Mouse (Mus musculus): ENCODE measurements at regions not wholly inside any gene's neighbourhood (a gene's known extent, or its start where the extent isn't known, plus 50 kb on each side); places are given as distances from the start of the nearest gene placed in this dataset.
A peak's percentile ranks its signal among the peaks of the same experiment; 100 is the strongest.
"Not testable (repeated sequence)": the region's sequence is repeated elsewhere in the genome, so short reads cannot be mapped to it uniquely, and the experiment has no call there.

DNA sequence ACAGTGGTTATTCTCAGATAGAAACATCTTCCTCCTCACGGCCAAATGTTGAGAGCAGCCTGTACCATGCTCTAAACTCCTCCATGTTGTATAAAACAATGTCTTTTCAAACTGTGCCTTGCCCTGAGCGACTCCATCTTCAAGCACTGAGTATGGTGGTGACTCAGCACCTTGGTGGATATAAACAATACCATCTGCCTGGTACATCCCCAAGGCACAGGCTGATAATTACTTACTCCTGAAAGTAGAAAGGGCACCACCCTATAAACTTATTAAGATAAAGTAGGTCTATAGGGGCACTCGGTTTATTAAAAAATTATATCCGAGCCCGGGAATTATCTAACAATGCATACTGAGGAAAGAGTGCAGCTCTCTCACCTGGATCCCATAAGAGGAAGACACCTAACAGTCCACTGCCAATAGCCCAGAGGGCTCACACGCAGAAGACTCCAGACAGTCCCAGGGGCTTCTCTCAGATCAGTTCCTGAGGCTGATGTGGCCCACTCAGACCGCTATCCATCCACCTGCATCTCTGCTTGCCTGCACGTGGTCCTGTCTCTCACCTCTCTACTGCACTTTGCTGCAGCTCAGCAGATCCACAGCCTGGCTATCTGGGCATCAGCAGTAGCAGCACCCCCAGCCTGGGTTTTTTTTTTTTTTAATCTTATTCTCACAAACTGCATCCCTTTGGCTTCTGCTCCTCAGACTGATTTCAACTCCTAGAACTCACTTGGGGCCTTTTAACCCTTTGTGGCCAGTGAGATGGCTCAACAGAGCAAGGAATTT is 109.7 kb upstream of the Dlg1 start:
- DNase-seq: no peak

DNA sequence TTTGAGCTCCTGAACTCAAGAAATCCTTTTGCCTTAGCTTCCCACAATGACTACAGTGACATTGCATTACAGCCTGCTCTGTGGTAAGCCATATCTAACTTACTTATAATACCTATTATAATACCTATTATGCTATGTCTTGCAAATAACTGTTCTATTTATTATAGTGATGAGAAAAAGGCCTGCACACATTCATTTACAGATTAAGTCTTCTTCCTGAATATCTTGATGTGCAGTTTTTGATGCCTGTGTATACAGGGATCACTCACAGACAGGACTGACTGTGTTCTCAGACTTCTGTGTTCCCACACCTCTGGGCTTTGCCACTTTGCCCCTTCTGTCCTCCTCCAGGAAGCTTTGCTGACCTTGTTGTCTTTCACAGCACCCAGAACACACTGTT is 102.8 kb upstream of the Dlg1 start:
- DNase-seq: no peak

DNA sequence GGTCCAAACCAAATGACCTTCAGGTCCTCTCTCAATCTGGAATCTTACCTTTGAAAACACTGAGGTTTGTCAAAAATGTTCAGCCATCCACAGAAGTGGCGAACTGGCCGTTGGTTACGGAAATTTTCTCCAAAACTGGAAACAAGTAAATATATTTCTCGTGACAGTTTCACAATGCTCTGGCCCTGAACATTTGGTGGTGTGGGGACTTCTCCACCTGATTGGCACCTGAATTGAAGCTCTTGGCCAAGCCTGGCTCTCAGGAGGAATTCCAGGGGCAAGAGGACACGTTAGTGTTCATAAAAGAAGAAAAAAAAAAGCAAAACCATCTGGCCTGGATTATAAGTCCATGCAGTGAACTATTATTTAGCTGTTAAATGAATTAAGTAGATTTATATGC is 98.3 kb upstream of the Dlg1 start:
- peak; percentile 25 for DNase-seq

DNA sequence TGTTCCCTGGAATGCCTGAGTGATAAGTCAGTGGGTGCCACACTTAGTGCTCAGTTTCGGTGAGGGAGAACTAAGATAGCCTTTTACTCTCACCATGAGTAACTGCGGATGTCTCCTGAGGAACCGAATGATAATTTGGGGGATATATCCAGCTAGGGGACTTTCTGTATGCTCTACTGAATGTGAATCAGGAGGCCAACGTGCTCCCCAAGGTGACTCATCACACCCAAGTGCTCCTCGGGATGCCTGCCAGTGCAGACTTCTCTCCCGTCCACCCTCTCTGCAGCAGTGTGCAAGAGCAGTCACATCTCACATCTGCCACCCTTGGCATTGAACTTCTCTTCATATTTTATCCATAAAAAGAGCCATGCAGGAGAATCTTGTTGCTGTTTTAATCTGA is 94.9 kb upstream of the Dlg1 start:
- peak; percentile 25 for DNase-seq

DNA sequence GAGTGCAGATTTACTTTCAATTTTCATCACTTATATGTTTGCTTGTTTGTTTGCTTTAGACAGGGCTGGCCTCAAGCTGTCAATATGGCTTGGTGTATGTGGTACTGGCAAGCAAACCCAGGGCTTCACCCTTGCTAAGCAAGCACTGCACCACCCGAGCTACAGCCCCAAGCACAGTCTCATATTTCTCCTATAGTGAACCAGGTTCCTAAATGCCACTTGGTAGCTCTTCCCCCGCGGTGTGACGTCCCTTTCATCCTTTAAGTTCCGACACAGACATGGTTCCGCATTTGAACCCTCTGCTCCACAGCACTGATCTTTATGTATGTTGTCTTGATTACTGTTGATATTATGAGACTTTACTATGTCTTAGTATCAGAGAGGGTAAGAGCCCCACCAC is 93.4 kb upstream of the Dlg1 start:
- no peak for DNase-seq

DNA sequence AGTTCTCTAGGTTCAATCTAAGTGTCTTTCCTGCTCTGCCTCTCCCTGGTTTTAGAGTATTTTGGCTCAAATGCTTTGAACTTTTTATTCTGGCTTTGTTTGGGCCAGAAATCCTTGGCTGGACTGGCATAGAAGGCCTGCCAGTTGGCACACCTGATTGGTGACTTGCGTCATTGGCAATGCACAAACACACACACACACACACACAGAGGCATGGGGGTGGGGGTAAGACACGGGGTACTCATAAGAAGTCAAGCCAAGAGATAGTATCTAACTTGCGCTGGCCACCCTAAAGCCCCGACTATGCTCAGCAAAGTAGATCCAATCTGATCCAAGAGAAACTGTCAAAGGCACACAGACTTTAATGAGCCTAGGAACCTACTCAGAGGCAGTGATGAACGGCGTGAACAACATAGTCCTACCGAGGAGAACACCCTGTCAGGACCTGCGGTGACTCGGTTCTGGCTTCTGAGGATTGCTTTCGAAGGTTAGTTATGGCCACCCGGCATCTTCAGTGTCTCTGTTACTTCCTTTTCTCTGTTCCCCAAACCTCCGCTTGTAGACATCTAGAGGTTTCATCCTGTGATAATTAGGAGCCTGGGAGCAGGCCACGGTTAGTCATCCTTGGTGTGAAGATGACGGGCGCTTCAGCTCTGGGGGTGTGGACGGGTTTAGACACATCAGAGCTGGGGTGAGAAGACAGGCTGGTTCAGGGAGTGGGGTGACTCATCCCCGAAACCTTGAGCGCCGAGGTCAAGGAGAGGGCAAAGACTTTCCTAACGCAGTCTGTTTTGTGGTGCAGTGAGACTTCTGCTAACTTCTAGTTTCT is 92.7 kb upstream of the Dlg1 start:
- peak; percentile 88 for DNase-seq

DNA sequence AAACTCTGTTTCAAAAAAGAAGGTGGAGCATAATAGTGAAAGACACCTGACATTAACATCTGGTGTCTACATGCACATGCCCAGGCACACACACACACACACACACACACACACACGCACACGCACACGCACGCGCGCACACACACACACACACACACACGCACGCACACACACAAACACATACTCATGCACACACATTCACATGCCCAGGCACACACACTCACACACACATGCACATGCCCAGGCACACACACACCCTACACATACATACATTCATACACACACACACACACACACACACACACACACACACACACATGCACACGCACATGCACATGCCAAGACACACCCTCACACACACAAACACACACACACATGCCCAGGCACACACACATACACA is 89.4 kb upstream of the Dlg1 start:
- not testable (repeated sequence) for DNase-seq

DNA sequence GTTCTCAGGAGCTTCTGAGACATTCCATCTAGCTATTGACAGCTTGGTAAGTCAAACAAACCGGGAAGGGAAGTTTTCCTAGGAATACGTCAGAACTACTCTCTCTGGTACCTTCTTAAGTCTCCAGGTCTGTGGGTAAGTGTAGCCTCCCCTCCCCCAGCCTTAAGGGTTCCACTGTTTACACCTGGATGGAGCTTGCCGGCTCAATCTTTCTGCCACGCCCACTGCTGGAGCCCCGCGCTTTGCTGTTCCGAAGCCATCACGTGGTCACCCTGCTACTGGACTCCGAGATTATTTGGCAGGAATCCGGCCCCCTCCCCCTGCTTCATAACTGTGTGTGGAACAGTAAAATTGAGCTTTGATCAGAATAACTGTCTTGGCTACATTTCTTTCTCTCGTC is 87.6 kb upstream of the Dlg1 start:
- not testable (repeated sequence) for DNase-seq

DNA sequence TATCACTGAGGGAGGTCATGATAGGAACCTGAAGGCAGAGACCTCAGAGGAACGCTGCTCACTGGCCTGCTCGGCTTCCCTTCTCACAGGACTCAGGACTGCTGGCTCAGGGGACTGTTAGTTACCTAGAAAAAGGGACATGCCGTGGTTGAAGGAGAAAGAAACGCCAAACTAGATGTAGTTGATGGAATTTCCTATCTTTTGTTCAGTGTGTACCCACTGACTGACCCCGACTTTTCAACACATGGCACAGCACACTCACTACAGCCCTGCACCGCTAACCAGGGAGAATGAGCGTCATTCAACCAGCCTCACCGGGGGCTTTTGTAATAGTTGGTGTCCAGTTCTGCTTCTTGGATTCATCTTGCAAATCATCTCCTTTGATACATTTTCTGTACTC is 86.8 kb upstream of the Dlg1 start:
- no peak for DNase-seq

DNA sequence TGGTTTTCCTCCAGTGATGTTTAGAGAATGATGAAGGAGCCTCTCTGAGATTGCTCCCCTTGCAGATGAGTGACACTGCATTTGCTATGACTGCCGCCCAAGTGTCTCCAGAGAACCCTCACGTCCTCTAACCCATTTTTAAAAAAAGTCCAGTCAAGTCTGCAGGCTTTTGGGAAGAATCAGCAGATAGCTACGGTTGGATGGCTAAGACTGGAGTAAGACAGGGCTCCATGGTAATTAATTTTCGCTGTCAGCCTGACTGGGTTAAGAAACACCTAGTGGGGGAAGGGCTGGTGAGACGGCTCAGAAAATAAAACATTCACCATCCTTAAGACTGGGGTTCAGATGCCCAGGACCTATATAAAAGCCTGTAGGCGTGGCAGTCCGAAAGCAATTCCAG is 85.9 kb upstream of the Dlg1 start:
- DNase-seq: no peak

DNA sequence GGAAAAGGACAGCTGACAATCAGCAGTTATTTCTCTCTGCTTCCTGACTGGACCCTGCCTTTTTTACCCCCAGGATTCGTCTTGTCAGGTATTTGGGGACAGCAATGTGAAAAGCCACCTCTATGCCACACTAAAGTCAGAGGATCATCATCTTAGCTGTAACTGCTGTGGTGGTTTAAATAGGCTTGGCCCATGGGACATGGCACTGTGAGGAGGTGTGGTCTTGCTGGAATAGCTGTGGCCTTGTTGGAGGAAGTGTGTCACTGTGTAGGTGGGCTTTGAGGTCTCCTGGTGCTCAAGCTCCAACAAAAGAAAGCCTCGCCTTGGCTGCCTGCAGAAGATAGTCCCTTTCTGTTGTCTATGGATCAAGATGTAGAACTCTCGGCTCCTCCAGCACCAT is 83.9 kb upstream of the Dlg1 start:
- DNase-seq: no peak

DNA sequence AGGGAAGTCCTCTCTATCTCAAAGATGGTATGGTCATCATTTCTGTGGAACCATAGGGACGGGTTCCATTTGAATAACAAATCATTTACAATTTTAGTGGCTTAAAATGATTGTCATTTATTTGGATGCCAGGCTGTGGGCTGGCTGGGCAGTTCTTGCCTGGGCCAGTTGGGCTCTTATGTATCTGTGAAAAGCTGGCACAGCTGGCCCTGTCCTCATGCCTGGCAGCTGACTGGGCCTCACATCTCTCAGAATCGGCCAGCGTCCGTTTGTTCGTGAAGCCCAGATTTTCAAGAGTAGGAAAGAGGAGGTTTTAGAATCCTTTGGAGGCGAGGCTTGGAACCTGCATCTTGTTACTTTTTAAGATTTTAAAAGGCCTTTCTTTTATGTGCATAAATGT is 82.5 kb upstream of the Dlg1 start:
- DNase-seq: no peak

DNA sequence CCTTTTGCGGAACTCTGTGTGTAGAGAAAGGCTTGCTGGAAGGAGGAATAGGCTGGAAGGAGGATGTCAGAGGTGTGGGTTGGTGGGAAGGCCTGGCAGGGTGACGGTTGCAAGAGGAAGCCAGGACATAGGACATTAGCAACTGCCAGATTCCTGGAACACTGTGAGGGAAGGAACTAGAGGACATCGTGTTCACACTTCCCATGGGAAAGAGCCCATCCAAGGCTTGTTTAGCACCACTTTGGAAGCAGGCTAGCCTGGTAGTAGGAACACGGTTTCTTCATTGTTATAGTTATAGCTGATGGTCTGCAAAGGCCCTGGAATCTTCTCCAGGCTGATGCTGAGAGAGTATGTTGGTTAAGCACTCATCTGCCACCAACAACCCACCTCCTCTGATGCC is 80.4 kb upstream of the Dlg1 start:
- no peak for DNase-seq

DNA sequence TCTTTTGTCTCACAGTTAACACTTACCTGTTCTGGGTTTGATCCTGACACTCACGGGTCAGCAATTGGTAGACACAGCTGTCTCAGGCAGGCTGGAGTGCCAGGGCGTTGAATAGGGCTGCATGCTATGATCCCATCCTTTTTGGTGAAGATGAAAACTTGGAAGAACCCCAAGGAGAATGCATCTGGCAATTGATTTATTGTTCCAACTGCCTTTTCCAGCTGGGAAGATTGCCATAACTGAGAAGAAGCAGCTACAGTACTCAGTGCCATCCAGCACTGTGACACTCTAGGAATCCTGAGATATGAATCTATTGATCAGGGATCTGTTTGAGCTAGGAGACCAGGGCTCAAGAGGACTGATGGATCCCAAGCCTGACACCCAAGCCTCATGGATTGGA is 79.6 kb upstream of the Dlg1 start:
- DNase-seq: peak; percentile 33

DNA sequence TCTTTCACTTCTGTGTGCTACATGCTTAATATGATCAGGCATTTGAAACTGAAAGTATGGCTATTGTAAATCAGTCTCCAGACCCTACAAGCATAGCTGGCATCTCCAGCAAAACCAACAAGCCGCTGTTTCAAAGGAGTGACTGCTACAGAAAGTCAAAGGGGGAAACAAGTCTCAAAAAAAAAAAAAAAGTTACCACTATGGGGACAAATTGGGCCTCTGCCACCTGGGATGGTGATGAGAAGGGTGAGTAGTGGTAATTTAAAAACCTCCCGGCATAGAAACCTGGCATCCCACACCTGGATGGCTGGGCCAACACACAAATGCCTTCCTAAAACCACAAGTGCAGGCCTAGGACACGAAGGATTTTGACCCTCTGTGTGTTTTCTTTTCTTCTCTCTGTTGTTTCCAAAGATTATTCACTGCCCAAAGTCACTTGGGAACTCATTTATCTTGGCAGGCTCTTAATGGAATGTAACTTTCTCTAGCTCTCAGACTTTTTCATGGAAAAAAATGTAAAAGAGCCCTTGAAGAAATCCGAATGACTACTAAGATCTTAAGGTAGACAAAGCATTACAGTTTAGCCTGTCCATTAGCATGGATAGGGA is 78.9 kb upstream of the Dlg1 start:
- no peak for DNase-seq

DNA sequence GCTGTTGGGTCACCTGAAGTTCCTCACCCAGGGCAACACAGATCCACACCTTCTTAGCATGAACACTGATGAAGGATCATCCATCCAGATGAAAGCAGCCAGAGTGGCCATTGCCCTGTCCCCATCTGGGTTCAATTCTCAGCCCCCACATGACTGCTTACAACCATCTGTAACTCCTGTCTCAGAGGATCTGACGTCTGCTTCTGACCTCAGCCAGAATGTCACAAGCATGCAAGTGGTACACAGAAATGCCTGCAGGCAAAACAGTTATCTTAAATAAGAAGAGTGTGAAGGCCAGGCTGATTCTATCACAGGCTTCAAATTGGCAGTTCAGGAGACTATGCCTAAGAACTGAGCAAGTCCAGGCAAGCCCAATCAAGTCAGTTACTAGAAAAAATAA is 76.2 kb upstream of the Dlg1 start:
- no peak for DNase-seq

DNA sequence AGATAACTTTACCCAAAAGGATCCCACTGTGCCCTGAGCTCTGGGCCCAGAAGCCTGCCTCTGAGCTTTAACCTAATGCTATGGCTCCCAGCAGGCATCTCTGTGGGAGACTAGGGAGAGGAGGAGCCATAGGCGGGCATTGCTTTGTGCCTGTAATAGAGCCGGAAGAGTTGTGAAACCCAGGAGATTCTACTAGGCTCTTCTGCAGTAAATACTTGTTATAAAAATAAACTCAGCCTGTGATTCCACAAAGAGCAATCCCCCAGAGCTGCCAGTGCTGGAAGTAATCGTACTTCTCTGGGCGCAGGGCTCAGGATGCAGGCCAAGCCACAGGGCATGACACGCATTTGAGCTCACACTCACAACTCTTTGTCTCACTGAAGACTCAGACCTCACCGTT is 73.7 kb upstream of the Dlg1 start:
- DNase-seq: no peak

DNA sequence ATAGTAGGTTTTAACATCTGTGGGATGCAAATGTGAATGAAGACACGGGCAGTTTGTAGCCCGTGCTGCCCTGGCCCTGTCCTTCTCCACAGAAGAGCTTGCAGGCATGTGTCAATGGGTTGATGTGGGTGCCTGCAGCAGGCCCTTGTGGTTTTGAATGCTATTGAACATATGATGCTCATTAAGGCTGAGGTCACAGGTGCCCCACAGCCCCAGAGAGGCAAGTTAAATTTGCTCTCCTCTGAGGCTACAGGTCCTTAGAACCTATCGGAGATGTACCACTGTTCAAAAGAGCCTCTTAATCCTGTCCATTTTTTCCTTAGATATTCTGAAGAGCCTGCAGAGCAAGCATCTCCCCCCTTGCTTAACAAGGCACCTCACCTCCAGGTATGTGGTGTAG is 71.7 kb upstream of the Dlg1 start:
- no peak for DNase-seq

DNA sequence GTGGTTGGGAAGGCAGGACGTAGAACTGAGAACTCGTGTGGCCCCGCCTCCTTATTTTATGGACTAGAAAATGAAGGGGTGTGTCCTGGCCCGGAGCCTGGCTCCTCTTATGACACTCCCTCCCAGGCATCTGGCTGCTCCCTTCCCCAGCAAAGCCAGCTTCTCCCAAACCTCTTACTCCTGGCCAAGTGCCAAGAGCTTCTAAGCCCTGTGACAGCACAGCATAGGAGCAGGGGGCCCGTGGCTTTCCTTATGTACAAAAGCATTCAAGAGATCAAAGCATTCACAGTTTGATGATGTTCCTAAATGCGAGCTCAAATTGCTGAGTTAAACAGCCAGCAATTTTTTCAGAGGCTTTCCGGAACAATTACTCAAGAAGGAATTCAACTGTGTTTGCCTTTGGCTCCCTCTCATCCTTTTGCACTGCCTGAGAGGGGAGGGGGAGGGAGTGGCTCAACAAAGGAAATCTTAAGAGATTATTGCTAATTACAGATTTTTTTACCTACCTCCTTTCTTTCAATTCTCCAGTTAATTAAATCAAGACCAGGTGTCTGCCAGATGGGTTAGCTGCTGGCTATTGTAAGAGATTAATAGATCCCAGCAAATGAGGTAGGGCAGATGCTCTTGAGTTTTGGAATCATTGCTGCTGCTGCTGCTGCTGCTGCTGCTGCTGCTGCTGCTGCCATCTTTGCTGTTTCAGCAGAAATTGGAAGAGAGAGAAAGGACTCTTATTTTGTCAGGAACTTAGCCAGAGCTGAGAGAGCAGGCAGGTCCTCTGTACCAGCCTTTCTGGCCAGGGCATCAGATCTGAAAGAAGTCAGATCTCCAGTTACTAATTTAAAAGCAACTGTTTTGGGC is 71.0 kb upstream of the Dlg1 start:
- peak; percentile 63 for DNase-seq

DNA sequence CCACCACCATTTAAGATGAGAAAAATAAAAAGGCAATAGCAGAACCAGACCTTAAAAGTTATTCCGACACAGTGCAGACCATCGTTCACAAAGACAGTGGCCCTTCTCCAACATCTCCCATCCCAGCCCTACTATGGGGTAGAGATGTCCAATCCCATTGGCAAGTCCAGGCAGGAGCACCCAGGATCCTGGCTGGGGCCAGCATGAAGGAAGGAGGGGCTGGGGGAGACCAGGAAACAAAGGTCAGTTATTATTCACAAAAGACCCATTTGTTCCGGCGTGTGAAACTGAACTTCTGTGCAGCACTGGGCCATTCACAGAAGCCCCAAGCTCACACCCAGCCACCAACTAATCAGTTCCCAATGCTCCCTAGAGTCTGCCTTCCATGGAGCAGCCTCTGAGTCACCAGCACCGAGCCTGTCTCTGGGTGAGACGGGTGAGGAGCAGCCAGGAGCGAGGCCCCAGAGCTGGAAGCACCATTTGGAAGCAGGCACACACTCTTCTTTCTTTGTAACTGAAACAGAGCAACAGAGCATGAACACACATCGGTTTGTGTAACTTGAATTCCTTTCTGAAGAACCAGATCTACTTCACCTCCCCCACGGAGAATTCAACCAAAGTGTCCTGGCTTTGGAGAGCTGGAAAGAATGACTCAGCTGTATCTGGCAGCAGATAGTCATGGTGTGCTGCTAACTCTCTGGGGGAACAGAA is 70.1 kb upstream of the Dlg1 start:
- DNase-seq: peak; percentile 85

DNA sequence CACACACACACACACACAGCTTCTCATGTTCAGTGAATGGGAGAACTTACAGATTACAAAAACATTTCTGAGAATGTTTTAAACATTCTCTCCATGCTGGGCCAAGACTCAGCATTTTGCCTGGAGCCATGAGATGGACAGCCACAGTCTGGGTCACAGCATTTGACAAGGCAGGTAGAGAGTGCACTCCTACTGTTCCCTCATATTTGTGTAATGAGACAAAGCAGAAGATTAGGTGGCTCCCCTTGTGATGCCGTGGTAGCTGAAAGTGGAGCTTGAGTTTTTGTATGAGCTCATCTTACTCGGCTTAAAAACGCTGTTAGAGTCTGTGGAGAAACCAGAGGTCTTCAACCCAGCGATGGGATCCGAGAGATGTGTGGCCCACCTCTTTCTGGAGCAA is 65.3 kb upstream of the Dlg1 start:
- no peak for DNase-seq
